Mouse (Mus musculus): Measurements from ENCODE around the gene Khdrbs2.

DNA sequence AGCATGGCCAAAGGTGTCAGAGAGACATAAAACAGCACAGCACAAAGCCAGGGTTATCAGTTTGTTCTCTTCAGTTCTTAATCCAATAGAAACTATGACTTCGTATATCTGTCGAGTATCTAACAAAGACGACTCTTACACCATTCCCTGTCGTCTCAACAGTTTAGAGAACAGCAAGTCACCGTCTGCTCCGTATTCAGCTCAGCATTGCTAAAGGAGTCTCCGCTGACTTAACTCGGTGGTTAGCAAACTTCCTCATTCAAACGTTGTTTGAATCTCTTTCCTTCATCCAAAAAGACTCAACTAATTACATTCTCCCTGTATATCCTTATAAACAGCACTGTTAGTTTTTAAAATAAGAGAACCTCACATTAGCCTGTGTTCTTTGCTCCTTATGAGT lies 521.3 kb downstream of the Khdrbs2 start:
- TF ChIP-seq CTCF (IDR thresholded peaks at IDR 0.05; ENCODE audit: low read depth, low read length) (no peak), TAL1 (conservative IDR thresholded peaks at IDR 0.05; ENCODE audit: low read depth, low read length) (no peak), GATA2 (IDR thresholded peaks at IDR 0.05; ENCODE audit: borderline replicate concordance, low read depth, low read length) (no peak), POLR2AphosphoS5 (IDR thresholded peaks at IDR 0.05; ENCODE audit: insufficient replicate concordance, low read depth, low read length) (no peak), GATA1 (IDR thresholded peaks at IDR 0.05; ENCODE audit: borderline replicate concordance, low read length) (no peak)
